Mouse (Mus musculus): Measurements from ENCODE around the gene Katnb1. TPM values are rescaled to one million over a fixed set of nuclear protein-coding genes. Genes with fewer than 3 reads are reported as not detected.

The Katnb1 gene
- polyA plus RNA-seq, 1 experiment = 20.0 TPM

DNA sequence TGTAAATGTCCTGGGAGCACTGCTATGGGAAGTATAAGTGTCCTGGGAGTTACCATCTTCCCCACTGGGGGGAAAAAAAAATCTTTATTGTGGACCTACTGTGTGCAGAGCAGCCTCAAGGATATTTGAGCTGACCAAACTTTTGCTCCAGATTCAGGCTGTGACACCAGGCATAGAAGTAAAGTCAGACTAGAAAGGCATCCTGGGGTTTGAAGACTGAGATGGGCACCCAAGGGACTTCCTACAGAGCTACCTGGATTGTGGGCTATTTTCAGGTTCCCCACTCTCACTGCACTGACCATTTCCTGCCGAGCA, 58.0 kb downstream of the Katnb1 start:
- DNase-seq (ENCODE audit: low read depth) = no peak

DNA sequence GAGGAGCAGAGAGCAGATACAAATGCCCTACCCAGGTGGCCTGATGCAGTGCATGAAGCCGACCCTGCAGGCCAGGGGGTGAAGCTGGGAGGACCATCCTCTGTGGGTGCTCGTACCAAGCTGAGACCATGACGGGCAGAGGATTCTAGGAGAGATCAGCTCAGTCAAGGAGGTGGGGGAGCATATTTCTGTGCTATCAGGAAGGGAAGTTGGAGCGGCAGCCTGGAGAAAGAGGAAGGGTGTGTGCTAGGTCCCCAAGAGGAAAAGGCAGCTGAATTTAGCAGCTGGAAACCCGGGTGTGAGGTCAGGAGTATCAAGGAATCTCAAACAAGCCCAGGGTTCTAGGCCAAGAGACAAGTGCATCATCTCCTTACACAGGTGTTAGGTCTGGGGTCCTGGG, 59.6 kb downstream of the Katnb1 start:
- no peak for DNase-seq (ENCODE audit: low read depth)

GRCm38 (mm10) chr8:95141026-95141425, 60.0 kb downstream of the Katnb1 start:
- DNase-seq (ENCODE audit: low read depth) = no peak

GRCm38 (mm10) chr8:95141469-95142074, 60.6 kb downstream of the Katnb1 start:
- DNase-seq (ENCODE audit: low read depth) = no peak

GRCm38 (mm10) chr8:95142075-95142831, 61.3 kb downstream of the Katnb1 start:
- no peak for DNase-seq (ENCODE audit: low read depth)

DNA sequence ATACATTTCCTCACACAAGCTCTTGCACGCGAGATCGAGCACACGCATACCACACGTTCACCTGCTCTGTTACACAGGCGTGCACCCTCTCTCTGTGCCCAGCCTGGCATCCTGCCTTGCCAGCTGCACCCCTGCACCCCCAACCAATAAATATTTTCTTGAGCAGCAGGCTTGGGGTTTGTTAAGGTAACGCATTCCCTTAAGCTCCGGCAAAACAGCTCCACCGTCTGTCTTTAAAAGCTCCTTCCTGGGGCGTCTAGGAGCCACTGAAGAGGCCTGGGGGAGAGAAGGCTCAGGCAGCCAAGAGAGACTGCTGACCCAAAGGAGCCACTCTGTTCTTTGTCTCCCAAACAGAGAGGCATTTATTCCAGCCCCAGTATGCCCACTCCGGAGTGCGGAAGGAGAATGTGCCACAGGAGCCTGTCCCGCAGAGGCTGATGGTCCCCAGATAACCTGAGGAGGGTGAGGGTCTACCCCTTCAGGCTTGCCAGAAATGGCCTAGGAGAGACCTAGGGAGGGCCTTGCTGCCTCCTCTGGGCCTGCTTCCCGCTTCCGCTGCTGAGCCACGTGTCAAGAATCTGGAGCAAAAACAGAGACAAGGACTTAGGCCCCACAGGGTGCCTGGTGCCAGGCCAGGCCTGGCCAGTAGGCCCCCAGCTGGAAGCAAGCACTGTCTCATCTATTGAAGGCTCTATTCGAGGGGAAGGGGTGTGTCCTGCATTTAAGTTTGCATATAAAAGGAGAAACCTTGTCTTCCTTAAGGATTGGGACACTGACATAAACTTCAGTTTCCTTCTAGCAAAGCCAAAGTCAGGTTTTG, 62.2 kb downstream of the Katnb1 start:
- no peak for DNase-seq (ENCODE audit: low read depth)

DNA sequence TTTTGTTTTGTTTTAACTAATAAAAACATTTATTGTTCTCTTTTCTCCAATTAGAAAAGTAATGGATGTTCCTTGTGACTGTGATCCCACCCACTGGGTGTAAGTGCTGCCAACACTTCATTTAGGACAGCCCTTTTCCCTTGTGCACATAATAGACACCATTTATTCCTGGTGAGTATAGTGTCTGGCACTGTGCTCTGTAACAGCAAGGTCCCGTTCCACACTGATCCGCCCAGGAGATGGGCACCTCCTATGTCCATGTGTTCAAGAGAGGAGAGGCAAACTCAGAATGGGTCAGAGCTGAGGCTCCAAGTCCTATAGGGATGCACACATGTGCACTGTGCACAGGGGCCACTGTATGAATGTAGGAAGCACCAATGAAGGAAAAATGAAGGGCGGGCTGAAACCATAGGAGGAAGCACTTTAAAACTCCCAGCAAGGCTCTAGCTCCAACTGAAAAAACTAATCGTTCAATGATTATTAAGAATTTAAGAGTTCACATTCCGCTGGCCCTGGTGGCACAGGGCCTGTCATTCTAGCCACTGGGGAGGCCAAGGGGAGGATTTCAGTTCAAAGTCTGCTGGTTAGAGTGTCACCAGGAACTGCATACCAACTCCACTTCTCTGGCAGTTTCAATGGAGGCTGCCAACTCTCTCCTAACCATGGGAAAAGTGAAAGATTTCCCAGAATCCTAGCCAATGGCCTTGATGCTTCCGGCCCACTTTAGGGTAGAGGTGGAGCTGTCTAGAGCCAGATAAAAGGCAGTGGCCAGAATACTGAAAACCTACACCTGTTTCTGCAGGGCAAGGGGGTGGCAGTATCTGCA, 63.0 kb downstream of the Katnb1 start:
- no peak for DNase-seq (ENCODE audit: low read depth)

DNA sequence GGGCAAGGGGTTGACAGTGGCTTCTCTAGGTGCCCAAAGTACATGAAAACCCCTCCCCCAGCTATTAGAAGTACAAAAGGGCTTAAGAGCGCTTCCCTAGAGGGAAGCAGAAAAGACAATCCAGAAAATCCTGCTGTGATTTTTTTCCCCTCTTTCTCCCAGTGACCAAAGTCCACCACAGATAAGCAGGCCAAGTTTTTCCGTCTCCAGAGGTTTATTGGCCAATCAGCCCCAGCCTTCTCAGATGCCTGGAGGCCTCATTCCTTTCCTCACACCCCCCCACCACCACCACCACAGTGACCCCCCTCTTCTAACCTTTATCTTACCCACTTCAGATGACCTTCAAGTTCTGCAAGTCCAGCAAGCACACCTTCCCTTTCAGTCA, 63.6 kb downstream of the Katnb1 start:
- DNase-seq (ENCODE audit: low read depth) = no peak

- no peak for DNase-seq (ENCODE audit: low read depth)
Measured at GRCm38 (mm10) chr8:95146044-95146745, 65.2 kb downstream of the Katnb1 start.

DNA sequence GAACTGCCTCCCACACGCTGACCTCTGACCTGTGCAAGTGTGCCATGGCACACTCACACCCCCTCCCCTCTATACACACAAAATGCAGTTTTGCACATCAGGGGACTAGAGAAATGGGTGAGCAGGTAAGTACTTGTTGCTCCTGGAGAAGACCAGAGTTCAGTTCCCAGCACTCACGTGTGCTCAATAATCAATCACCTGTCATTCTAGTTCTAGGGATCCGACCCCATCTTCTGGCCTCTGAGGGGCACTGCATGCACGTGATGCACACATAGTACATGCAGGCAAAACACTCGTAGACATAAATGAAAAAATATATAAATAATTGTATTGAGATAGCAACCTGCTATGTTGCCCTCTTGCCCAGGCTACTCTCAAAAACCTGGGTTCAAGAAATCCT, 65.9 kb downstream of the Katnb1 start:
- DNase-seq (ENCODE audit: low read depth) = no peak

DNA sequence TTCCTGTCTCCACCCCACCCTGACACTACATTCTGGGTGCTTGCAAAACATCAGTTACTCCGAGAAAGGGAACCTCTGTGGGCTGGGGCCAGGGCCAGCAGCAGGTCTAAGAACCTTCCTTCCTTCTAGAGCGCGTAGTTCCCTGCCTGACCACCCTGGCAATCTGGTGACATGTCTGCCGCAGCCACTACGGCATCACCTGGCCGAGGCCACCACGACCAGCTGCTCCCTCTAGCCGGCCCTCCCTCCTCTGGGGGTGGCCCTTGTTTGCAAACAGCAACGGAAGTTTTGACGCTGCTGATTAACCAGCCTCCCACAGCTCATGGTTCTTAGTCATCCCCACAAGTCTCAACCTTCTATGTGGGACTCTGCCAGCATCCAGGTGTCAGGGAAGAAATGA, 68.4 kb downstream of the Katnb1 start:
- no peak for DNase-seq (ENCODE audit: low read depth)

GRCm38 (mm10) chr8:95150608-95151007, 69.6 kb downstream of the Katnb1 start:
- DNase-seq (ENCODE audit: low read depth) = no peak

Other genes with a start within 250 kb of the Katnb1 start
- gene Coq9, start 242.9 kb upstream of the Katnb1 start, polyA plus RNA-seq (2012; rRNA removed) = 129 and 131 TPM in 2 replicates
- gene Ciapin1, start 242.8 kb upstream of the Katnb1 start, polyA plus RNA-seq (2012; rRNA removed) = 18.2 and 26.9 TPM in 2 replicates
- 84.3 and 93.1 TPM in 2 replicates for gene Polr2c, start 223.7 kb upstream of the Katnb1 start, polyA plus RNA-seq (2012; rRNA removed)
- gene Dok4, start 204.9 kb upstream of the Katnb1 start, polyA plus RNA-seq (2012; rRNA removed) = 16.9 and 24.3 TPM in 2 replicates
- 11.0 and 12.1 TPM in 2 replicates for gene Ccdc102a, start 163.1 kb upstream of the Katnb1 start, polyA plus RNA-seq (2012; rRNA removed)
- gene Adgrg5, start 157.5 kb upstream of the Katnb1 start, polyA plus RNA-seq (2012; rRNA removed) = 1.0 and 1.7 TPM in 2 replicates
- 326 and 447 TPM in 2 replicates for gene Adgrg1, start 106.4 kb upstream of the Katnb1 start, polyA plus RNA-seq (2012; rRNA removed)
- gene Adgrg3, start 63.5 kb upstream of the Katnb1 start, polyA plus RNA-seq (2012; rRNA removed) = 5.5 TPM in 2 replicates
- 1.7 and 3.5 TPM in 2 replicates for gene Drc7, start 26.1 kb upstream of the Katnb1 start, polyA plus RNA-seq (2012; rRNA removed)
- 34.9 and 39.4 TPM in 2 replicates for gene Kifc3, start 121.6 kb downstream of the Katnb1 start, polyA plus RNA-seq (2012; rRNA removed)
- 0.99 and 1.3 TPM in 2 replicates for gene Cngb1, start 225.4 kb downstream of the Katnb1 start, polyA plus RNA-seq (2012; rRNA removed)
- 0.90 and 2.1 TPM in 2 replicates for gene Tepp, start 229.4 kb downstream of the Katnb1 start, polyA plus RNA-seq (2012; rRNA removed)

Data from gonadal fat pad, adult 2 months (tissue).